Mouse (Mus musculus): Measurements from ENCODE around the gene Rps24.

- TF ChIP-seq EP300 (IDR thresholded peaks at IDR 0.05; ENCODE audit: low read depth), result no peak
- TF ChIP-seq CTCF (IDR thresholded peaks at IDR 0.05; ENCODE audit: low read depth), result no peak
These were observed 28.7 kb upstream of the Rps24 start for GRCm38 (mm10) chr14:24458191-24458590.
